Mouse (Mus musculus): ENCODE measurements around the gene Tff3. TPM values are rescaled to one million over a fixed set of nuclear protein-coding genes. Genes with fewer than 3 reads are reported as not detected.

Gene Tff3
- total and polyA plus RNA-seq, 3 experiments: not detected

DNA sequence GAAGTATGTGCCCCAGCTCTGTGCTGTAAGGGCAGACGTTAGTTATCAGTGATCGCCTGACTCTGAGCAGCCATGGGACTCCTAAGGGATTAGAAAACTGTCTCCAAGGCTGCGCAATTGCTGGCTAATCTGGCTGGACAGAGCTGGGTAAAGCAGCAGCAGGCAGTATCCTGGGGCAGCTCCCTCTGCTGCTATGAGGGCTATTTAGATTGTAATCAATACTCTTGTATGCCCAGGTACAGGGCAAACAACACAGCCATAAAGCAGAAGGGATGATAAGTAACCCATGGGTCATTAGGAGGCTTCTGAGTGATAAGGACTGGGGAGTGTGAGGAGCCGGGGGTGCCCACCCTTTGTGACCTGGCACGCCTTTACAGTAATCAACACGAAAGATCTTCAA is 5.5 kb upstream of the Tff3 start:
- TF ChIP-seq USF1 (IDR thresholded peaks at IDR 0.05; ENCODE audit: low read depth, low read length) (no peak), IRF4 (IDR thresholded peaks at IDR 0.05; ENCODE audit: low read depth, low read length) (no peak), ZNF384 (IDR thresholded peaks at IDR 0.05; ENCODE audit: low read depth, low read length) (no peak), MAX (IDR thresholded peaks at IDR 0.05; ENCODE audit: low read length) (no peak), POLR2A (IDR thresholded peaks at IDR 0.05; ENCODE audit: low read depth, low read length) (no peak), USF2 (conservative IDR thresholded peaks at IDR 0.05; ENCODE audit: low read depth, low read length) (no peak), BHLHE40 (IDR thresholded peaks at IDR 0.05; ENCODE audit: low read depth, low read length) (no peak), MAZ (IDR thresholded peaks at IDR 0.05; ENCODE audit: low read depth, low read length) (no peak), ZC3H11A (IDR thresholded peaks at IDR 0.05; ENCODE audit: low read depth, low read length) (no peak), CHD2 (IDR thresholded peaks at IDR 0.05; ENCODE audit: low read length) (no peak), ELF1 (IDR thresholded peaks at IDR 0.05; ENCODE audit: low read depth, low read length) (no peak), CTCF (conservative IDR thresholded peaks at IDR 0.05 in 1 of 2, IDR thresholded peaks at IDR 0.05 in 1 of 2; ENCODE audit: low read depth in 2 of 2, low read length in 2 of 2) (no peak), TCF12 (IDR thresholded peaks at IDR 0.05; ENCODE audit: low read depth, low read length) (no peak), ZKSCAN1 (IDR thresholded peaks at IDR 0.05; ENCODE audit: borderline replicate concordance, low read depth, low read length) (no peak), ZMIZ1 (IDR thresholded peaks at IDR 0.05; ENCODE audit: low read depth, low read length) (no peak), E2F4 (IDR thresholded peaks at IDR 0.05; ENCODE audit: insufficient replicate concordance, low read depth, low read length) (no peak), EP300 (IDR thresholded peaks at IDR 0.05; ENCODE audit: low read length) (no peak), RCOR1 (conservative IDR thresholded peaks at IDR 0.05; ENCODE audit: low read depth, low read length) (no peak), MAFK (IDR thresholded peaks at IDR 0.05; ENCODE audit: insufficient replicate concordance, low read length) (no peak)
- Histone ChIP-seq H3K4me1 (ENCODE audit: control insufficient read depth in 1 of 2, insufficient read depth in 2 of 2) (peaks cover 4% of the 10 kb centered on the region in 2 experiments; a peak in 2 of 4 replicates), H3K36me3 (replicated peaks in 1 of 2; ENCODE audit: control insufficient read depth in 1 of 2, insufficient read depth in 1 of 2, low read length in 1 of 2) (no peaks in the 10 kb centered on the region), H3K4me3 (replicated peaks in 1 of 3; ENCODE audit: low read depth in 2 of 3, low read length in 2 of 3, poor library complexity in 1 of 3) (no peak overlapping the region), H3K4me2 (ENCODE audit: insufficient read depth, low read depth, poor library complexity, severe bottlenecking) (no peak overlapping the region), H3K27ac (ENCODE audit: insufficient read depth, low read depth) (no peak overlapping the region), H3K9ac (ENCODE audit: insufficient read depth, low read depth) (no peak overlapping the region), H3K79me2 (replicated peaks; ENCODE audit: control insufficient read depth, extremely low read depth, insufficient read depth, poor library complexity, severe bottlenecking) (no peaks in the 10 kb centered on the region; the same call in 1 of the 2 replicates), H3K27me3 (replicated peaks) (peaks cover 26% of the 10 kb centered on the region), H3K9me3 (replicated peaks; ENCODE audit: low read length) (no peaks in the 10 kb centered on the region)
- DNase-seq (ENCODE audit: extremely low read depth): no peak
- in situ Hi-C loops (cut with MboI; ENCODE audit: low pct_ligation_motif_present, low pct_unique_long_range_greater_than_20kb, low sequenced_read_pairs) (no loop called here), dilution Hi-C loops (cut with MboI; ENCODE audit: extremely low pct_ligation_motif_present, extremely low pct_unique_long_range_greater_than_20kb, low sequenced_read_pairs) (no loop called here)

DNA sequence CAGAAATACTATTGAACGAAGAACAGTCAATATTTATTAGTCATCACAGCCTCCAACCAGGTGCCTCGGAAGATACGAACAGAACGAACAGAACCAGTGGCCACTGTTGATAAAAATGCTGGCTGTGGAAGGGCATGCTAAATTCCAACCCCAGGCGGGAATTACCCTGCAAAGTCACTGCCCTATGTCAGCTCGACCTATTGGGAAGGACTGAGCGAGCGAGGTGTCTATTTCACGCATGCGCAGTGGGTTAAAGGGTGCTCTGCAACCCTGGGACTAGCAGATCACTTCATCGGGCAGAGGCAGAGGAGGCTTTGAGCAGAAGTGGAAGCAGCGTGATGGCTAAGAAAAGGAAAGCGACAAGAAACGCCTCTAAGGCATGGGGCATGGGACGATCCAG is 4.3 kb upstream of the Tff3 start:
- no peak overlapping the region for H3K4me2 ChIP-seq (ENCODE audit: insufficient read depth, low read depth, poor library complexity, severe bottlenecking)
- dilution Hi-C loops (cut with MboI; ENCODE audit: extremely low pct_ligation_motif_present, extremely low pct_unique_long_range_greater_than_20kb, low sequenced_read_pairs): no loop called here
- in situ Hi-C loops (cut with MboI; ENCODE audit: low pct_ligation_motif_present, low pct_unique_long_range_greater_than_20kb, low sequenced_read_pairs): no loop called here
- H3K79me2 ChIP-seq (replicated peaks; ENCODE audit: control insufficient read depth, extremely low read depth, insufficient read depth, poor library complexity, severe bottlenecking): no peaks in the 10 kb centered on the region
- no peak for TF ChIP-seq ZMIZ1 (IDR thresholded peaks at IDR 0.05; ENCODE audit: low read depth, low read length)
- TF ChIP-seq KAT2A (IDR thresholded peaks at IDR 0.05; ENCODE audit: insufficient replicate concordance, low read length): no peak
- TF ChIP-seq NRF1 (IDR thresholded peaks at IDR 0.05; ENCODE audit: low read depth, low read length): peak; percentile 41; the same call in 1 of the 2 replicates
- no peaks in the 10 kb centered on the region for H3K36me3 ChIP-seq (replicated peaks in 1 of 2; ENCODE audit: control insufficient read depth in 1 of 2, insufficient read depth in 1 of 2, low read length in 1 of 2)
- H3K9ac ChIP-seq (ENCODE audit: insufficient read depth, low read depth): no peak overlapping the region
- H3K9me3 ChIP-seq (replicated peaks; ENCODE audit: low read length): no peaks in the 10 kb centered on the region
- H3K27ac ChIP-seq (ENCODE audit: insufficient read depth, low read depth): no peak overlapping the region
- no peak for DNase-seq (ENCODE audit: extremely low read depth)
- no peak overlapping the region for H3K4me3 ChIP-seq (replicated peaks in 1 of 3; ENCODE audit: low read depth in 2 of 3, low read length in 2 of 3, poor library complexity in 1 of 3)
- H3K27me3 ChIP-seq (replicated peaks): peaks cover 35% of the 10 kb centered on the region
- H3K4me1 ChIP-seq (ENCODE audit: control insufficient read depth in 1 of 2, insufficient read depth in 2 of 2): peaks cover 0 to 4% of the 10 kb centered on the region in 2 experiments; a peak in 1 of 4 replicates

Measured in CH12.LX (cell line).